Mouse (Mus musculus) heart, embryonic 15.5 days (tissue): ENCODE measurements around the gene Mbtps2. TPM values are rescaled to one million over a fixed set of nuclear protein-coding genes. Genes with fewer than 3 reads are reported as not detected.

Source experiments
- polyA plus RNA-seq: library from polyadenylated mRNA; unstranded; fragments of >200 nt; fragmentation: Nextera tagmentation; extraction: Ambion mirVana; gene quantifications from 2 replicates; pipeline ENCODE4 v1.2.1, GENCODE M21; 2015

Gene Mbtps2
- polyA plus RNA-seq, 1 experiment from 2014 or later = 12.6 TPM

Other genes starting within 250 kb of the Mbtps2 start
- gene Phex, start 183.4 kb downstream of the Mbtps2 start, polyA plus RNA-seq = 0.23 and 0.84 TPM in 2 replicates
- 41.3 and 57.3 TPM in 2 replicates for gene Sms, start 106.4 kb downstream of the Mbtps2 start, polyA plus RNA-seq
- 2.6 and 2.9 TPM in 2 replicates for gene Yy2, start 29.7 kb downstream of the Mbtps2 start, polyA plus RNA-seq
- gene Smpx, start 100.2 kb upstream of the Mbtps2 start, polyA plus RNA-seq = 612 and 957 TPM in 2 replicates
- 0.37 and 0.55 TPM in 2 replicates for gene Klhl34, start 219.7 kb upstream of the Mbtps2 start, polyA plus RNA-seq